Mouse (Mus musculus) lung, postnatal 0 days (tissue): Measurements from ENCODE around the gene Msx3.

ENCODE experiments used
- CTCF ChIP-seq: IDR thresholded peaks from 2 replicates; pipeline ENCODE4 v1.5.1; 2016; ENCODE audit warnings: antibody characterized with exemption, mild to moderate bottlenecking
- EP300 ChIP-seq: IDR thresholded peaks from 2 replicates; pipeline ENCODE4 v1.6.1; 2016; ENCODE audit warnings: antibody characterized with exemption, mild to moderate bottlenecking, control low read depth

- no peak for TF ChIP-seq CTCF
- TF ChIP-seq EP300 = no peak
Observed at GRCm38 (mm10) chr7:140058528-140058927, 9.6 kb upstream of the Msx3 start.
